In genomic region chr14:15978329-15978728, GRCm38 (mm10) we compare ENCODE assay signal across 15 mouse cellular contexts.
DNase-seq lines count a peak whose midpoint lies in the region; ATAC-seq lines count a peak whose summit lies in the region.
"Had no signal": no experiment of that assay in that cellular context is flagged by ENCODE, and none has a peak within 500 bp of the region (broad histone marks: within the 10 kb centered on the region; RNA-seq: fewer than 3 reads in every experiment).

No protein-coding gene starts in this region.

- H3K36me3 ChIP-seq in embryonic facial prominence, embryonic 10.5 days (replicated peaks), result no peaks in the 10 kb centered on the region
- no peaks in the 10 kb centered on the region for H3K36me3 ChIP-seq in hindbrain, embryonic 12.5 days
- H3K36me3 ChIP-seq: liver, embryonic 15.5 days had no signal

- no peaks in the 10 kb centered on the region for H3K4me1 ChIP-seq in embryonic facial prominence, embryonic 10.5 days
- no peaks in the 10 kb centered on the region for H3K4me1 ChIP-seq in hindbrain, embryonic 12.5 days
- H3K4me1 ChIP-seq: liver, embryonic 15.5 days had no signal

- H3K4me2 ChIP-seq in hindbrain, embryonic 12.5 days (replicated peaks), result no peak overlapping the region
- H3K4me2 ChIP-seq: liver, embryonic 15.5 days had no signal

- no peak overlapping the region for H3K27ac ChIP-seq in embryonic facial prominence, embryonic 10.5 days (replicated peaks)
- no peak overlapping the region for H3K27ac ChIP-seq in hindbrain, embryonic 12.5 days
- H3K27ac ChIP-seq: liver, embryonic 15.5 days; stomach, postnatal 0 days had no signal

- DNase-seq in thymus, postnatal 4 days, result peak; percentile 8
- no peak for DNase-seq in thymus, postnatal 10 days (ENCODE audit: low spot score in 2 of 2)
- peak; percentile 9 for DNase-seq in embryonic facial prominence, embryonic 10.5 days (ENCODE audit: low spot score)
- DNase-seq in lung, postnatal 25 days (ENCODE audit: low spot score), result no peak
- DNase-seq in right cerebral cortex, postnatal 10 days (ENCODE audit: low spot score in 2 of 2), result no peak
- no peak for DNase-seq in ovary, postnatal 14 days (ENCODE audit: low spot score)
- DNase-seq in frontal cortex, adult 2 months (ENCODE audit: extremely low spot score in 1 of 2, low spot score in 1 of 2), result no peak
- DNase-seq: gastrocnemius, postnatal 36 days; kidney, adult 18-20 months; lung, postnatal 4 days; right cerebral cortex, postnatal 25 days had no signal

- 8% methylated on average over 1 of the region's 1 CpGs for WGBS in embryonic facial prominence, embryonic 10.5 days
- 5% methylated on average over 1 of the region's 1 CpGs for WGBS in hindbrain, embryonic 12.5 days

- ATAC-seq in hindbrain, embryonic 12.5 days (ENCODE audit: low FRiP score), result peak; percentile 90
- ATAC-seq: CD4-positive, CD25-positive, alpha-beta regulatory T cell, adult 4 months had no signal

- no peak overlapping the region for H3K4me3 ChIP-seq in embryonic facial prominence, embryonic 10.5 days
- H3K4me3 ChIP-seq in hindbrain, embryonic 12.5 days, result no peak overlapping the region
- H3K4me3 ChIP-seq: liver, embryonic 15.5 days had no signal

- H3K9me3 ChIP-seq in embryonic facial prominence, embryonic 10.5 days, result no peaks in the 10 kb centered on the region
- no peaks in the 10 kb centered on the region for H3K9me3 ChIP-seq in hindbrain, embryonic 12.5 days (replicated peaks)
- H3K9me3 ChIP-seq: liver, embryonic 15.5 days had no signal

- no peak overlapping the region for H3K9ac ChIP-seq in hindbrain, embryonic 12.5 days
- H3K9ac ChIP-seq: liver, embryonic 15.5 days had no signal

- H3K27me3 ChIP-seq in embryonic facial prominence, embryonic 10.5 days (replicated peaks; ENCODE audit: low read depth, poor library complexity, severe bottlenecking), result no peaks in the 10 kb centered on the region
- H3K27me3 ChIP-seq in hindbrain, embryonic 12.5 days, result no peaks in the 10 kb centered on the region
- H3K27me3 ChIP-seq: liver, embryonic 15.5 days had no signal

Comparison
In these comparisons a context has a peak if more than half of its experiments do, and no peak if none do; other contexts are left out.
1. DNase-seq: peak in thymus, postnatal 4 days (single experiment) and embryonic facial prominence, embryonic 10.5 days (single experiment); none in thymus, postnatal 10 days (0 of 2), lung, postnatal 25 days (single experiment), right cerebral cortex, postnatal 10 days (0 of 2), ovary, postnatal 14 days (single experiment) and frontal cortex, adult 2 months (0 of 2).